Mouse (Mus musculus) intestine, embryonic 14.5 days (tissue): ENCODE results near the gene Dhrs13. TPM values are rescaled to one million over a fixed set of nuclear protein-coding genes. Genes with fewer than 3 reads are reported as not detected.

Experiments
- ATAC-seq: fragments of 200-750 bp; cut with Nextera tagmentation; replicated peaks from 2 replicates; pipeline ENCODE4 v1.8.0; 2017; ENCODE audit warnings: low read depth, moderate number of reproducible peaks, moderate TSS enrichment, moderate library complexity; ENCODE audit not compliant: low FRiP score, low TSS enrichment
- DNase-seq: peaks from one replicate; pipeline ENCODE4 v3.0.0-alpha.2; 2018; ENCODE audit warnings: low spot score
- H3K27ac ChIP-seq: fragments of 300-500 bp; sonication (generic); 2 replicates; pipeline ENCODE4 v1.5.1; 2014; ENCODE audit warnings: low read depth, mild to moderate bottlenecking, control low read depth
- H3K27me3 ChIP-seq: fragments of 300-500 bp; sonication (generic); replicated peaks from 2 replicates; pipeline ENCODE4 v1.6.1; 2014; ENCODE audit warnings: low read length, control low read depth; ENCODE audit not compliant: control insufficient read depth, insufficient read depth
- H3K36me3 ChIP-seq: fragments of 300-500 bp; sonication (generic); 2 replicates; pipeline ENCODE4 v1.6.1; 2014; ENCODE audit warnings: low read length, control low read depth; ENCODE audit not compliant: control insufficient read depth, insufficient read depth
- H3K4me1 ChIP-seq: fragments of 300-500 bp; sonication (generic); replicated peaks from 2 replicates; pipeline ENCODE4 v1.6.1; 2014; ENCODE audit warnings: low read length, control low read depth, mixed read lengths; ENCODE audit not compliant: control insufficient read depth, insufficient read depth
- H3K4me2 ChIP-seq: fragments of 300-500 bp; sonication (generic); 2 replicates; pipeline ENCODE4 v1.6.1; 2014; ENCODE audit warnings: low read length
- H3K4me3 ChIP-seq: fragments of 300-500 bp; sonication (generic); 2 replicates; pipeline ENCODE4 v1.5.1; 2014; ENCODE audit warnings: low read depth, low read length, control low read depth, mixed read lengths
- H3K9ac ChIP-seq: fragments of 300-500 bp; sonication (generic); 2 replicates; pipeline ENCODE4 v1.6.1; 2014; ENCODE audit warnings: mild to moderate bottlenecking, low read length
- H3K9me3 ChIP-seq: fragments of 300-500 bp; sonication (generic); 2 replicates; pipeline ENCODE4 v1.6.1; 2016; ENCODE audit warnings: low read length, control low read depth; ENCODE audit not compliant: control insufficient read depth
- WGBS: fragments of 180-500 bp; shearing (Covaris S2); extraction: QIAGEN DNeasy Blood & Tissue Kit; methylation state at CpG from one replicate; pipeline ENCODE4 v1.1.7; 2014; 5-methylcytosine and 5-hydroxymethylcytosine counted together
- polyA plus RNA-seq: library from polyadenylated mRNA; unstranded; fragments of >200 nt; fragmentation: Nextera tagmentation; extraction: Ambion mirVana; gene quantifications from 2 replicates; pipeline ENCODE4 v1.2.1, GENCODE M21; 2014

Dhrs13 gene
- polyA plus RNA-seq, 1 experiment from 2014 or later: 24.6 TPM

GRCm38 (mm10) chr11:78059833-78060757 lies 28.0 kb downstream of the Dhrs13 start:
- DNase-seq: no peak
- no peaks in the 10 kb centered on the region for H3K27me3 ChIP-seq
- H3K4me2 ChIP-seq: no peak overlapping the region
- H3K27ac ChIP-seq: no peak overlapping the region
- H3K4me3 ChIP-seq: no peak overlapping the region
- WGBS: 65% methylated on average over 9 of the region's 9 CpGs
- no peaks in the 10 kb centered on the region for H3K9me3 ChIP-seq
- ATAC-seq: peak; percentile 86; the same call in 1 of the 2 replicates
- H3K4me1 ChIP-seq: no peaks in the 10 kb centered on the region
- H3K9ac ChIP-seq: no peak overlapping the region
- peaks cover 31% of the 10 kb centered on the region for H3K36me3 ChIP-seq

GRCm38 (mm10) chr11:78062563-78062962 lies 30.5 kb downstream of the Dhrs13 start:
- 80% methylated on average over 1 of the region's 1 CpGs for WGBS

GRCm38 (mm10) chr11:78065906-78066305 lies 33.8 kb downstream of the Dhrs13 start:
- H3K4me1 ChIP-seq: no peaks in the 10 kb centered on the region
- H3K4me2 ChIP-seq: no peak overlapping the region
- 38% methylated on average over 2 of the region's 2 CpGs for WGBS
- H3K4me3 ChIP-seq: no peak overlapping the region
- H3K36me3 ChIP-seq: no peaks in the 10 kb centered on the region
- no peaks in the 10 kb centered on the region for H3K27me3 ChIP-seq
- no peak for DNase-seq
- H3K9me3 ChIP-seq: no peaks in the 10 kb centered on the region
- ATAC-seq: no peak
- no peak overlapping the region for H3K27ac ChIP-seq
- no peak overlapping the region for H3K9ac ChIP-seq

More at GRCm38 (mm10) chr11:78062563-78062962, 30.5 kb downstream of the Dhrs13 start:
- no peak for DNase-seq
- peaks cover 24% of the 10 kb centered on the region for H3K36me3 ChIP-seq
- no peak for ATAC-seq
- H3K27ac ChIP-seq: no peak overlapping the region
- no peaks in the 10 kb centered on the region for H3K9me3 ChIP-seq
- H3K9ac ChIP-seq: no peak overlapping the region
- no peak overlapping the region for H3K4me2 ChIP-seq
- H3K27me3 ChIP-seq: no peaks in the 10 kb centered on the region
- H3K4me3 ChIP-seq: no peak overlapping the region
- no peaks in the 10 kb centered on the region for H3K4me1 ChIP-seq

- 61% methylated on average over 2 of the region's 2 CpGs for WGBS
- H3K9ac ChIP-seq: no peak overlapping the region
- no peak overlapping the region for H3K4me2 ChIP-seq
- DNase-seq: no peak
- H3K27me3 ChIP-seq: no peaks in the 10 kb centered on the region
- no peaks in the 10 kb centered on the region for H3K9me3 ChIP-seq
- H3K36me3 ChIP-seq: no peaks in the 10 kb centered on the region
- no peaks in the 10 kb centered on the region for H3K4me1 ChIP-seq
- H3K4me3 ChIP-seq: no peak overlapping the region
- H3K27ac ChIP-seq: no peak overlapping the region
- ATAC-seq: no peak
These were observed 34.6 kb downstream of the Dhrs13 start for GRCm38 (mm10) chr11:78066641-78067040.

GRCm38 (mm10) chr11:78067566-78067965 lies 35.5 kb downstream of the Dhrs13 start:
- Histone ChIP-seq H3K9ac (no peak overlapping the region), H3K27me3 (no peaks in the 10 kb centered on the region), H3K4me1 (no peaks in the 10 kb centered on the region), H3K9me3 (no peaks in the 10 kb centered on the region), H3K27ac (no peak overlapping the region), H3K36me3 (peaks cover 4% of the 10 kb centered on the region; the same call in 1 of the 2 replicates), H3K4me2 (no peak overlapping the region), H3K4me3 (no peak overlapping the region)
- 71% methylated on average over 5 of the region's 5 CpGs for WGBS
- ATAC-seq: no peak
- DNase-seq: no peak

- no peaks in the 10 kb centered on the region for H3K27me3 ChIP-seq
- no peak overlapping the region for H3K4me3 ChIP-seq
- no peak overlapping the region for H3K27ac ChIP-seq
- no peak for DNase-seq
- H3K4me1 ChIP-seq: no peaks in the 10 kb centered on the region
- ATAC-seq: no peak
- 78% methylated on average over 5 of the region's 5 CpGs for WGBS
- no peak overlapping the region for H3K9ac ChIP-seq
- H3K9me3 ChIP-seq: no peaks in the 10 kb centered on the region
- H3K36me3 ChIP-seq: peaks cover 19% of the 10 kb centered on the region
- no peak overlapping the region for H3K4me2 ChIP-seq
These were observed 37.0 kb downstream of the Dhrs13 start for GRCm38 (mm10) chr11:78069130-78069529.

- Histone ChIP-seq H3K27me3 (no peaks in the 10 kb centered on the region), H3K36me3 (peaks cover 24% of the 10 kb centered on the region), H3K4me2 (no peak overlapping the region), H3K27ac (no peak overlapping the region), H3K9me3 (no peaks in the 10 kb centered on the region), H3K4me1 (no peaks in the 10 kb centered on the region), H3K4me3 (no peak overlapping the region), H3K9ac (no peak overlapping the region)
- DNase-seq (no peak), ATAC-seq (no peak)
- 73% methylated on average over 6 of the region's 6 CpGs for WGBS
These were observed 37.6 kb downstream of the Dhrs13 start for GRCm38 (mm10) chr11:78069646-78070045.

- Histone ChIP-seq H3K4me2 (no peak overlapping the region), H3K4me1 (no peaks in the 10 kb centered on the region), H3K27me3 (no peaks in the 10 kb centered on the region), H3K36me3 (peaks cover 46% of the 10 kb centered on the region), H3K9me3 (no peaks in the 10 kb centered on the region), H3K4me3 (no peak overlapping the region), H3K9ac (no peak overlapping the region), H3K27ac (no peak overlapping the region)
- ATAC-seq (no peak), DNase-seq (no peak)
- 81% methylated on average over 5 of the region's 5 CpGs for WGBS
These were observed 39.9 kb downstream of the Dhrs13 start for GRCm38 (mm10) chr11:78071938-78072337.
